Mouse (Mus musculus) left cerebral cortex, adult 9 months (tissue): ENCODE measurements around the gene Zhx3.
A peak's percentile ranks its signal among the peaks of the same experiment; 100 is the strongest.

Source experiments
- DNase-seq, 2 experiments: peaks; one replicate each; pipeline ENCODE4 v3.0.0; 2022; ENCODE audit warnings: low spot score in 2 of 2

The Zhx3 gene

GRCm38 (mm10) chr2:160872890-160873382 is at the start of gene Zhx3:
TSS of gene Zhx3 (minus strand) at chr2:160872998.
- DNase-seq, result peak; percentile 69 to 90

DNA sequence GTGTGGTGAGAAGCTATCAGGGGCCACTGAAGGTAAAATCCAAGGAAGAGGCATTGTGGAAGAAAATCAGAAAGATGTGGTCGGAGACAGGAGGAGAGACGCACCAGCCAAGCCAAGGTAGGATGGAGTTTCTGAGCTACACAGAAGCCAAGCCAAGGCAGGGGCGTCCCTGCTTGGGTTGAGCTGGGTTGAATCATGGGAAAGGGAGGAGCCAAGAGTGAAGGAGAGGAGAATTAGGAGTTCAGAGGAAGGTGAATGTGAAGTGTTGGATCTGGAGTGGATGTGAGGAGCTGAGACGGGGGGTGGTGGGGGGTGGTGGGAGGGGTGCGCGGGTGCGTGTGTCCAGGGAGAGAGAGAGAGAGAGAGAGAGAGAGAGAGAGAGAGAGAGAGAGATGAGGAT is 48.5 kb upstream of the Zhx3 start:
- DNase-seq, result no peak

GRCm38 (mm10) chr2:160918930-160919215 is 46.1 kb upstream of the Zhx3 start:
- DNase-seq, result no peak

- no peak for DNase-seq
These were observed 45.5 kb upstream of the Zhx3 start for GRCm38 (mm10) chr2:160918154-160918929.

GRCm38 (mm10) chr2:160917313-160917712 is 44.5 kb upstream of the Zhx3 start:
- no peak for DNase-seq

- DNase-seq, result no peak
These were observed 43.9 kb upstream of the Zhx3 start for GRCm38 (mm10) chr2:160916714-160917113.

DNA sequence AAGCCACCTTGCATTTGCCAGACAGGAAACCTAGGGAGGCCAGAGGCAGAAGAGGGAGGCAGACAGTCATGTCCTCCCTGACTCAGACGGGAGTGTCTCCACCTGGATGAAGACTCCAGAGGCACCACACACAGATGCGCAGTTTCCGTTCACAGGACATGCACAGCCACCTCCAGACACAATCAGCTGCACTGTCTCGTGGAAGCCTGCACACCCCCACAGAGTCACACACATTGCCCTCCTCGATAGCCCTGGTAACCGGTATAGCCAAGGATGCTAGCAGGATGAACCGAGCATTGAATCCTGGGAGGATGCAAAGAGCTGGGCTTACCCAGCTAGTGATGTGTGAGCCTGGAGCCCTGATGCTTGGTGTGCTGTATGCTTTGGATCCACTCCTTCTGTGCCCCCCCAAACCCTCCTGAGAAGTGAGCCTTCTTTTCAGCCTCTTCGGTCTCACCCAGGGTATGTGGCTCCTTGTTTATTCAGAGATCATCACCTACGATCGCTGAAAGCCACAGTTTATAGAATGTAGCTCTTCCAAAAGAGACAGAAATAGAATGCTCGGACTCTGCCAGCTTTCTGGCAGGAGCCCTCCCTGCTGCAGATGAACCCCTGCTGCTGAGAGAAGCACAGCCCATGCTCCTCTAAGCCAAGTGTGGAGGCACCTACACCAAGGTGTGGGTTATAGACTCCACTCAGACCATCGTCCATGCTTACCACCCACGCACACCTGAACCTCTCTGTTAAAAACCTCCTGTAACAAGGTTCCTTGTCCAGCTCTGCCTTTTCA is 43.2 kb upstream of the Zhx3 start:
- no peak for DNase-seq

DNA sequence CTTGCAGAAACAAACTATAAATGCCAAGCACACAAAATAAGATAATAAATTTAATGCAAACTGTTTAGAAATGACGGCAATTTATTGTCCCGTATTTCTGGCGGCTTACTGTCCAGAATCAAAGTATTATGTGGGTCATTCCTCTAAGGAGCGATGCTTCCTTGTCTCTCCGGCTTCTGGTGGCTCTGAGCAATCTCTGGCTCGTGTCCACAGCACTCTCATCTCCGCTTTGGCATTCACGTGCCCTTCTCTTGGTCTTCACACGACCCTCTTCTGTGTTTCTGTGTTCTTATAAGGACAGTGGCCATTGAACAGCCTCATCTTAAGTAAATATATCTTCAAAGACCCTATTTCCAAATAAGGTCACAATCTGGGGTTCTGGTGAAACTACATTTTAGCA is 41.9 kb upstream of the Zhx3 start:
- no peak for DNase-seq

DNA sequence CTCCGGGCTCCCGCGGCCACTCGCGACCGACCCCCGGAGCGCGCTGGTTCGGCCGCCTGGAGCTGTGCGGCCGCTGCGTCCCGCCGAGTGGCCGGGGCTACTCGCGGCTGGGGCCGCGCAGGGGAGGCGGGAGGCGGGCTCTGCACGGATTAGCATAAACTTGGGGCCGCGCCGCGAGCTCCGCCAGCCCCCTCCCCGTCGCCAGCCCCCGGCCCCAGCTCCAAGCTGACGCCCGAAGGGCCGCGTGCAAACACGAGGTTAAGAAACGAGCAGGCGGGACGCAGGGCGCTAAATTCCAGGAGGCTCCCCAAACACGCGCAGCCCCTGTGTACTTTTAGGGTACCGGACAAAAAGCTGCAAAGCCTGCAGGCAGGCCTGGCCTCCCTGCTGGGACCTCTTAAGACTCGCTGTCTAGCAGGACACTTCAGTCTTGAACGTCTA is 39.5 kb upstream of the Zhx3 start, which contains the start of gene Emilin3:
Gene Emilin3 (minus strand): TSS at position 98 of the 441 bp plus-strand sequence.
- DNase-seq, result no peak

- no peak for DNase-seq
These were observed 38.9 kb upstream of the Zhx3 start for GRCm38 (mm10) chr2:160911558-160912201.

DNA sequence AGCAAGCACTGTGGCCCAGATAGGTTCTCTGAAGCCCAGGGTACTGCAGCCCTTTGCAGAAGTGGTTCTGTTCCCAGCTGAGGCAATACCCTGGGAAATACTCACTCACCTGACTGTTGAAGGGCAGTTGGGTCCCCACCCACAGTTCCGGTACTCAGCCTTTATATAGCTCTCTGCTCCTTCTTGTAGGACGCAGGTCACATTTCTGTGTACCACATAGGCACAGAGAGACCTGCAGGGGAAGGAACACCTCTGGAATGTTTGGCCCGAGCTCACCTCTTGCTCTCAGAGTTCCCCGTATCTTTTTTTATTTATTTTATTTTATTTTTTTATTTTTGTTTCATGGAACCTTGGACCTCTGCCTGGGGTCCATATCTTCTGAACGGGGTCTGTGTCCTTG is 37.8 kb upstream of the Zhx3 start:
- no peak for DNase-seq

- DNase-seq, result no peak
These were observed 35.8 kb upstream of the Zhx3 start for GRCm38 (mm10) chr2:160908607-160909006.

DNA sequence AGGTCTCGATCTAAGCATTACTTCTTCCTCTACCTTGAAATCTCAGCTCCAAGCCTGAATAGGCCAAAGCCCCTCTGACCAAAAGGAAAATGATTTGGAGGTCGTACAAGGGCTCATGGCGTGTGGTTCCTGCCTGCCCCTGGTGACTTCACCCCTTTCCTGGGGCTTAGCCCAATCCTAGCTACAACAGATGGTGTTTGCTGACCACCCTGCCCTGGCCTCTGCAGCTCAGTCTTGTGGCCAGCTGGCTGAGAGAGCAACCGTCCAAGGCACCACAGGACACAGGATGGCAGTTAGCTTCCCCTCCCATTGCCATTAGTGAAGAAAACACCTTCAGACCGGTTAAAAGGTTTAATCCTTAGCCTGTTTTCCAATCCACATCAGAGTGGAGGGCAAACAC is 33.3 kb upstream of the Zhx3 start:
- DNase-seq, result no peak

- DNase-seq, result no peak
These were observed 32.5 kb upstream of the Zhx3 start for GRCm38 (mm10) chr2:160905301-160905700.

- DNase-seq, result no peak
These were observed 29.0 kb upstream of the Zhx3 start for GRCm38 (mm10) chr2:160901656-160902412.

DNA sequence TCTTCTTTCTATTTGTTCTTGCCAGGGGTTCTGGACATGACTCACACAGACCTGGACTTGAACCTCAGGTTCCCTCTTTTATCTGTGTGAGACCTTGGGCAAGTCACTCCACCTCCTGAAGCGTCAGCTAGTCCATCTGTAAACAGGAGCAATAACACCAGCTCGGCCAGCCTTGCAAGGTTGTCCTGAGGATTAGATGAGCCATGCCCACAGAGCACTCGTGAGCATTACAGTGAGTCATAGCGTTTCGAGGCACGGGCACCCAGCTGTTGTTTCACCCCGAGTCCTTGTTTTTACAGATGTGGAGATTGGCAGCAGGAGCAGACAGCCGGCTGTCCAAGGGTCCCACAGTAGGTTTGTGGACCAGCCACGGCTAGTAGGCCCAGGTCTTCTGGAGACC is 18.9 kb upstream of the Zhx3 start:
- DNase-seq, result no peak

- DNase-seq, result no peak
These were observed 18.2 kb upstream of the Zhx3 start for GRCm38 (mm10) chr2:160891045-160891444.

GRCm38 (mm10) chr2:160887859-160888258 is 15.1 kb upstream of the Zhx3 start:
- no peak for DNase-seq

- DNase-seq, result peak; percentile 42 to 89
These were observed 14.5 kb upstream of the Zhx3 start for GRCm38 (mm10) chr2:160887284-160887683.

- no peak for DNase-seq
These were observed 13.4 kb upstream of the Zhx3 start for GRCm38 (mm10) chr2:160886221-160886620.

DNA sequence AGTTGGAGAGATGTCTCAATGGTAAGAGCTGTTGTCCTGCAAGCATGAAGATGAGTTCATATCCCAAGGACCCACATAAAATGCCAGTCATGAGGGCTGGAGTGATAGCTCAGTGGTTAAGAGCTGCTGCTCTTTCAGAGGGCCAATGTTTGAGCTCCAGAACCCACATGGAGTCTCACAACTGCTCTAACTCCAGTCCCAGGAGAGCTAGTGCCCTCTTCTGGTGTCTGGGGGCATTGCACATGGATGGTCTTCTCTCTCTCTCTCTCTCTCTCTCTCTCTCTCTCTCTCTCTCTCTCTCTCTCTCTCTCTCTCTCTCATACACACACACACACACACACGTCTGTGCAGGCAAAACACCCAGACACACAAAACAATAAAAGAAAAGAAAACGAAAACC is 12.0 kb upstream of the Zhx3 start:
- DNase-seq, result peak in 1 of 2 experiments; percentile 27

GRCm38 (mm10) chr2:160883912-160884311 is 11.1 kb upstream of the Zhx3 start:
- DNase-seq, result peak in 1 of 2 experiments; percentile 20
